Mouse (Mus musculus) thymus, postnatal 14 days (tissue): Measurements from ENCODE around the gene Fam124b.

Experiments used
- DNase-seq: peaks from one replicate; pipeline ENCODE4 v3.0.0; 2021

Gene Fam124b

GRCm38 (mm10) chr1:80218268-80218667 is at the start of gene Fam124b:
TSS of gene Fam124b (minus strand) at chr1:80218473.
- peak; percentile 52 for DNase-seq

GRCm38 (mm10) chr1:80260443-80260842 is 42.2 kb upstream of the Fam124b start:
- DNase-seq: no peak

- no peak for DNase-seq
Observed at GRCm38 (mm10) chr1:80258632-80259031, 40.4 kb upstream of the Fam124b start.

GRCm38 (mm10) chr1:80253309-80253708 is 35.0 kb upstream of the Fam124b start:
- no peak for DNase-seq

- DNase-seq: no peak
Observed at GRCm38 (mm10) chr1:80250247-80250646, 32.0 kb upstream of the Fam124b start.

- DNase-seq: no peak
Observed at GRCm38 (mm10) chr1:80247131-80247530, 28.9 kb upstream of the Fam124b start.

- DNase-seq: peak; percentile 11
Observed at GRCm38 (mm10) chr1:80244123-80244522, 25.9 kb upstream of the Fam124b start.

GRCm38 (mm10) chr1:80241579-80241978 is 23.3 kb upstream of the Fam124b start:
- no peak for DNase-seq

GRCm38 (mm10) chr1:80240017-80240660 is 21.9 kb upstream of the Fam124b start:
- no peak for DNase-seq

- DNase-seq: no peak
Observed at GRCm38 (mm10) chr1:80239481-80239880, 21.2 kb upstream of the Fam124b start.

GRCm38 (mm10) chr1:80236951-80237702 is 18.9 kb upstream of the Fam124b start:
- no peak for DNase-seq

GRCm38 (mm10) chr1:80236126-80236525 is 17.9 kb upstream of the Fam124b start:
- no peak for DNase-seq

- DNase-seq: peak; percentile 39
Observed at GRCm38 (mm10) chr1:80230612-80231011, 12.3 kb upstream of the Fam124b start.

- DNase-seq: peak; percentile 44
Observed at GRCm38 (mm10) chr1:80224839-80225412, 6.7 kb upstream of the Fam124b start.

- DNase-seq: no peak
Observed at GRCm38 (mm10) chr1:80221151-80221550, 2.9 kb upstream of the Fam124b start.

GRCm38 (mm10) chr1:80213826-80214225 is 4.4 kb downstream of the Fam124b start:
- peak; percentile 10 for DNase-seq

GRCm38 (mm10) chr1:80213146-80213545 is 5.1 kb downstream of the Fam124b start:
- DNase-seq: no peak

- DNase-seq: no peak
Observed at GRCm38 (mm10) chr1:80202314-80202713, 16.0 kb downstream of the Fam124b start.

- DNase-seq: no peak
Observed at GRCm38 (mm10) chr1:80192837-80193236, 25.4 kb downstream of the Fam124b start.

- no peak for DNase-seq
Observed at GRCm38 (mm10) chr1:80181414-80181805, 36.9 kb downstream of the Fam124b start.

GRCm38 (mm10) chr1:80180767-80181413 is 37.4 kb downstream of the Fam124b start:
- DNase-seq: peak; percentile 62

GRCm38 (mm10) chr1:80180128-80180527 is 38.1 kb downstream of the Fam124b start:
- DNase-seq: peak; percentile 38

GRCm38 (mm10) chr1:80177651-80178382 is 40.5 kb downstream of the Fam124b start:
- DNase-seq: no peak
